Mouse (Mus musculus) intestine, embryonic 14.5 days (tissue): ENCODE measurements at regions not wholly inside any gene's neighbourhood (a gene's known extent, or its start where the extent isn't known, plus 50 kb on each side); places are given as distances from the start of the nearest gene placed in this dataset.
A peak's percentile ranks its signal among the peaks of the same experiment; 100 is the strongest.

Experiments used
- ATAC-seq: fragments of 200-750 bp; cut with Nextera tagmentation; replicated peaks from 2 replicates; pipeline ENCODE4 v1.8.0; 2017; ENCODE audit warnings: low read depth, moderate number of reproducible peaks, moderate TSS enrichment, moderate library complexity; ENCODE audit not compliant: low FRiP score, low TSS enrichment
- DNase-seq: peaks from one replicate; pipeline ENCODE4 v3.0.0-alpha.2; 2018; ENCODE audit warnings: low spot score
- H3K27ac ChIP-seq: fragments of 300-500 bp; sonication (generic); 2 replicates; pipeline ENCODE4 v1.5.1; 2014; ENCODE audit warnings: low read depth, mild to moderate bottlenecking, control low read depth
- H3K27me3 ChIP-seq: fragments of 300-500 bp; sonication (generic); replicated peaks from 2 replicates; pipeline ENCODE4 v1.6.1; 2014; ENCODE audit warnings: low read length, control low read depth; ENCODE audit not compliant: control insufficient read depth, insufficient read depth
- H3K36me3 ChIP-seq: fragments of 300-500 bp; sonication (generic); 2 replicates; pipeline ENCODE4 v1.6.1; 2014; ENCODE audit warnings: low read length, control low read depth; ENCODE audit not compliant: control insufficient read depth, insufficient read depth
- H3K4me1 ChIP-seq: fragments of 300-500 bp; sonication (generic); replicated peaks from 2 replicates; pipeline ENCODE4 v1.6.1; 2014; ENCODE audit warnings: low read length, control low read depth, mixed read lengths; ENCODE audit not compliant: control insufficient read depth, insufficient read depth
- H3K4me2 ChIP-seq: fragments of 300-500 bp; sonication (generic); 2 replicates; pipeline ENCODE4 v1.6.1; 2014; ENCODE audit warnings: low read length
- H3K4me3 ChIP-seq: fragments of 300-500 bp; sonication (generic); 2 replicates; pipeline ENCODE4 v1.5.1; 2014; ENCODE audit warnings: low read depth, low read length, control low read depth, mixed read lengths
- H3K9ac ChIP-seq: fragments of 300-500 bp; sonication (generic); 2 replicates; pipeline ENCODE4 v1.6.1; 2014; ENCODE audit warnings: mild to moderate bottlenecking, low read length
- H3K9me3 ChIP-seq: fragments of 300-500 bp; sonication (generic); 2 replicates; pipeline ENCODE4 v1.6.1; 2016; ENCODE audit warnings: low read length, control low read depth; ENCODE audit not compliant: control insufficient read depth
- WGBS: fragments of 180-500 bp; shearing (Covaris S2); extraction: QIAGEN DNeasy Blood & Tissue Kit; methylation state at CpG from one replicate; pipeline ENCODE4 v1.1.7; 2014; 5-methylcytosine and 5-hydroxymethylcytosine counted together

DNA sequence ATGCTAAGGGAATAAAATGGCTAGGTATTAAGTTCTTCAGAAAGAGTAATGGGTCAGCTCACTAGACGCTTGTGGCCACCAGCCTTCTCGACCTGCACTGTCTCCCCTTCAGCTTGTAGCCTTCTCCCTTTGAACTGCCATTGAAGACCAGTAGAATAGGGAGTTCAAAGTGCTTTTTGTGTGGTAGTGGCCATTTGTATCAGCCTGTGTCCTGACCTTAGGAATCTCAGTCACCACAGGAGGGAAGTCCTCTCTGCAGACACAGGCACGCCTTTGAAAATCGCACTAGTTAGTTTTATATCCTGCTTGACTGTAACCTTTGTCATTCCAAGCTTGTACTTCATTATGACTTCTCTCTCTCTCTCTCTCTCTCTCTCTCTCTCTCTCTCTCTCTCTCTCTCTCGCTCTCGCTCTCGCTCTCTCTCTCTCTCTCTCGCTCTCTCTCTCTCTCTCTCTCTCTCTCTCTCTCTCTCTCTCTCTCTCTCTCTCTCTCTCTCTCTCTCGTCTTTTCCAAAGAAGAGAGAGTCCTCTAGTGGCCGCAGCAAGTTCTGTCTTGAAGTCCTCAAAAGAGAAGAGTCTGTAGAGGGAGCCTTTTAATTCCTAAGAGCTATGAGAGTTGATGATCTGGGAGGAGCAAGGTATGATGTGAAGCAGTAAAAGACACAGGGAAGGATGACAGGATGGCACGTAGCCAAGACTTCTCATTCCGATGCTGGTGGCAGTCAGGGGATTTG, 147.6 kb upstream of the Usp25 start:
- Histone ChIP-seq H3K27me3 (no peaks in the 10 kb centered on the region), H3K9ac (no peak overlapping the region), H3K9me3 (no peaks in the 10 kb centered on the region), H3K27ac (no peak overlapping the region), H3K4me2 (peak overlapping the region; percentile 32), H3K36me3 (no peaks in the 10 kb centered on the region), H3K4me1 (no peaks in the 10 kb centered on the region), H3K4me3 (peak overlapping the region; percentile 6; the same call in 1 of the 2 replicates)
- DNase-seq (peak; percentile 61), ATAC-seq (peak; percentile 78; the same call in 1 of the 2 replicates)
- WGBS: 31% methylated on average over 7 of the region's 12 CpGs

DNA sequence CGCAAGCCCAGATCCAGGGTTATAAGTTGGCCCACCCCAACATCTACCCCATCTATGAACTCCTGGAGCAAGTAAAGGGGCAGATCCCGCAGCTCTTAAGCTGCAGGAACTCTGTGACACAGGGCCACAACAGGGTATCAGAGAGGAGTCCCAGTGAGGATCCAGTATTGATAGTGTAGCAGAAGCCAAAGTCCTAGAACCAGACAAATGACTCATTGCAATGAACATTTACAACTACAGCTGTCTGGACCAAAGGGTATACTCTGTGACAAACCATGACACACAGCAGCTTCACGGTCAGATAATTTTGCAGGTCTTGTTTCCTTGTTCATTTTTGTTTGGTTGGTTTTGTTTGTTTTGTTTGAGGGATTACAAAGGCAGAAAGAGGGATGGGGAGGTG, 149.1 kb upstream of the Usp25 start:
- H3K4me2 ChIP-seq: no peak overlapping the region
- H3K36me3 ChIP-seq: no peaks in the 10 kb centered on the region
- DNase-seq: no peak
- 95% methylated on average over 3 of the region's 3 CpGs for WGBS
- H3K27ac ChIP-seq: no peak overlapping the region
- no peak overlapping the region for H3K9ac ChIP-seq
- no peak overlapping the region for H3K4me3 ChIP-seq
- H3K27me3 ChIP-seq: no peaks in the 10 kb centered on the region
- H3K4me1 ChIP-seq: no peaks in the 10 kb centered on the region
- 0 out of 2 replicates have a peak, but pooled peaks have one; percentile 12 for ATAC-seq
- H3K9me3 ChIP-seq: no peaks in the 10 kb centered on the region

DNA sequence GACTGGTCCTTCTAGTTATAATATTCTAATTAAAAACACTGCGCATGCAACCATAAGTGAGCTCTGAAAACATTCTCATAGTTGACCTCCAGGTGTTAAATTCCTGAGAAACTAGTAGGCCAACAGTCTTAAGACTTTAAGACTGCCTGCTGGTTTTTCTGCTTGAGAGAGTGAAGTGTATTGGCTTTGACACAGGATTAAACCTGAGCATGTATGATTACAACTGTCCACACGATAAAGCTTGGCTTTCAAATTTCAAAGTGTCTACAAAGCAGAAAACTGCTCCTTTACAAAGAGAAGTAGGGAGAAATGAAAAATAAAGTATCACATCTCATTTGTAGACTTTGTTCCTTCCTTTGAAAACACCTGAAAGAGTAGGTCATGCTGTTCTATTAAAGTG, 157.7 kb upstream of the Usp25 start:
- H3K27me3 ChIP-seq: no peaks in the 10 kb centered on the region
- H3K27ac ChIP-seq: no peak overlapping the region
- no peaks in the 10 kb centered on the region for H3K9me3 ChIP-seq
- no peak overlapping the region for H3K4me2 ChIP-seq
- H3K36me3 ChIP-seq: no peaks in the 10 kb centered on the region
- H3K4me3 ChIP-seq: no peak overlapping the region
- WGBS: 91% methylated on average over 2 of the region's 2 CpGs
- H3K9ac ChIP-seq: no peak overlapping the region
- DNase-seq: no peak
- H3K4me1 ChIP-seq: no peaks in the 10 kb centered on the region
- no peak for ATAC-seq

DNA sequence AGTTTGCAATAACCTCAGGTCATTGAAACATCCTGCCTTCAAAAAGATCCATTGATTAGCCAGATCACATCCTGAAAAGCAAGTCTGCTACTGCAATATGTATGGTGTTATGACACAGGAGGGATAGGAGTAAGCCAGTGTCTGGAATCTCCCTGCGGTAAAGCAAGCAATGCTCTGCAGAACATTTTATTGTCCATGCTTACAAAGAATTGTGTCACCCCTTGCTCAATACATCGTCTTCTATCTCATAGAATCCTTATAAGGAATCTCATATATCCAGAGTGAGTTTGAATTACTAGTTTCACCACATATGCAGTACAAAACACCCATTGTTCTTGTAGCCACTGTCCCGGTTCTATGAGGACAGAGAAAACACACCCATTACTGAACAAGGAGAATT, 162.1 kb upstream of the Usp25 start:
- Histone ChIP-seq H3K27me3 (no peaks in the 10 kb centered on the region), H3K4me3 (no peak overlapping the region), H3K9me3 (no peaks in the 10 kb centered on the region), H3K27ac (no peak overlapping the region), H3K4me1 (no peaks in the 10 kb centered on the region), H3K9ac (no peak overlapping the region), H3K4me2 (no peak overlapping the region), H3K36me3 (no peaks in the 10 kb centered on the region)
- DNase-seq (no peak), ATAC-seq (no peak)
- WGBS: 66% methylated on average over 3 of the region's 3 CpGs

DNA sequence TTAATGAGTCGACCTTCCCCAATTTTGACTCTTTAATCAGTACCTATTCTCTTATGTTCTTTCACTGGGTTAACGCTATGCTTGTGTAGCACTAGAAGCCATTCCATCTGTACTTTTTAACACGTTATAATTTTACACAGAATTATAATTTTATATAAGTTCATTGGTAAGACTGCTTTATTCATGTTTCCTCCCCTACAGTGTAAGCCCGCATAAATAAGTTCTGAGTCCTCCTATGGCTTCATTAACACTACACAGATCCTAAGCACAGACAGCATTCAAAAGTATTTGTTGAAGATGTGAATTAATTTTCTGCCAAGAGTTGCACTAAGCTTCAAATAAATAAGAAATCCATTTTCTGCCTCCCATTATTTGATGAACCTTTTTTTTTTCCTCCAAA, 176.1 kb upstream of the Usp25 start:
- no peak overlapping the region for H3K4me3 ChIP-seq
- DNase-seq: no peak
- WGBS: 88% methylated on average over 4 of the region's 4 CpGs
- no peak overlapping the region for H3K9ac ChIP-seq
- H3K36me3 ChIP-seq: no peaks in the 10 kb centered on the region
- no peak overlapping the region for H3K4me2 ChIP-seq
- H3K4me1 ChIP-seq: no peaks in the 10 kb centered on the region
- H3K9me3 ChIP-seq: no peaks in the 10 kb centered on the region
- no peaks in the 10 kb centered on the region for H3K27me3 ChIP-seq
- ATAC-seq: no peak
- no peak overlapping the region for H3K27ac ChIP-seq

DNA sequence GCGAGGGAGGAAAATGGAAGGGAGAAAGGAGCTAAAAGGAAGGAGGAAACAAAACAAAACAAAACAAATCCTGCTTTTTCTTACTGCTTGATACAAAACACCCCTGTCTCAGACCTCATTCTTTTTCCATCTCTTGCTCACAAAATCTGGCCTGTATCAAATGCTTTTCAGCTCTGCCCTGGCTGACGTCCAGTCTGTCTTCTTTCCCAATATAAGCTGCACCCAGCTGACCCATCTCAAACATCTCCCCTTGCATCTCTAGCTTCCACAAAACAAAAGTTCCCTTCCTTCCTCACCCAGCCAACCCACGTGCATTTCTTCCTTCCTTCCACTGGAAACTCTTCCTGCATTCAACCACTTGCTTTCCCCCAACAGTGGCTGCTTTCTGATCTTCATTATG, 183.1 kb upstream of the Usp25 start:
- DNase-seq: no peak
- H3K27me3 ChIP-seq: no peaks in the 10 kb centered on the region
- H3K9ac ChIP-seq: no peak overlapping the region
- H3K36me3 ChIP-seq: no peaks in the 10 kb centered on the region
- peaks cover 6% of the 10 kb centered on the region; the same call in 1 of the 2 replicates for H3K9me3 ChIP-seq
- 0 out of 2 replicates have a peak, but pooled peaks cover 5% of the 10 kb centered on the region for H3K4me1 ChIP-seq
- no peak for ATAC-seq
- H3K27ac ChIP-seq: no peak overlapping the region
- H3K4me3 ChIP-seq: no peak overlapping the region
- WGBS: 42% methylated on average over 3 of the region's 3 CpGs
- H3K4me2 ChIP-seq: no peak overlapping the region

DNA sequence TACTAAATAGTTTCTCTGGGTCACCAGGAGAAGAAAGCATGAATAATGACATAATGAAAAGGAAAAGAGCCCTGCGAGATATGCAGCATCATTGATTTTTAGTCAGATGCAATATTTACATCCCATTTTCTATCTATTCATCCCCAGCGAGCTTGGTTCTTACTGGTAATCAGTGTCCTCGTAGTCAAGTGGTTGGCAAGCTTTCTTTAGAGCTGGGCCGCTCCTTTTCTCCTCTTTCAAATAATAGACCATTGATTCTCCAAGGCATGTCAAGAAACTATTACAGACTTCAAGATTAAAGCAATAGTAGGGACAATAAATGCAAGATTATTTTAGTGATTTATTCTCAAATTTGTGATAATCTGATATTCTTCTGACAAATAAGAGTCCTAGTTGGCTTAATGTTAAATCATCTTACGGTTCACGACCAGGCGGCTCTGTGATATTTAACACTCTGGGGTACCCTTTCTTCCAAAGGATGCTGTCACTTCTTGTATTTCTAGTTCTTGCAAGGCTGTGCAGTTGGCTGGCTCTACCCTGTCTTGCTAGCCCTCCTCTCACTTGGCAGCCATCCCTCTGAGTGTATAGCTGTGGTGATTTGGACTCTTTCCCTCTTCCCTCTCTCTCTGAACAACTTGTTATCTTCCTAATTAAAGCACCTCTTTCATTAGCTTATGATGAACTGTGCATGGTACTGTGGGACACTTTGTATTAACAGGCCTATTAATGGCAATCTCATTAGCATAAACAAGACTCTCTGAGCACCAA, 185.6 kb upstream of the Usp25 start:
- Histone ChIP-seq H3K36me3 (no peaks in the 10 kb centered on the region), H3K9me3 (peaks cover 6% of the 10 kb centered on the region; the same call in 1 of the 2 replicates), H3K4me3 (no peak overlapping the region), H3K4me1 (0 out of 2 replicates have a peak, but pooled peaks cover 5% of the 10 kb centered on the region), H3K9ac (no peak overlapping the region), H3K27ac (no peak overlapping the region), H3K27me3 (no peaks in the 10 kb centered on the region), H3K4me2 (no peak overlapping the region)
- no peak for ATAC-seq
- DNase-seq: no peak
- WGBS: 89% methylated on average over 7 of the region's 7 CpGs

DNA sequence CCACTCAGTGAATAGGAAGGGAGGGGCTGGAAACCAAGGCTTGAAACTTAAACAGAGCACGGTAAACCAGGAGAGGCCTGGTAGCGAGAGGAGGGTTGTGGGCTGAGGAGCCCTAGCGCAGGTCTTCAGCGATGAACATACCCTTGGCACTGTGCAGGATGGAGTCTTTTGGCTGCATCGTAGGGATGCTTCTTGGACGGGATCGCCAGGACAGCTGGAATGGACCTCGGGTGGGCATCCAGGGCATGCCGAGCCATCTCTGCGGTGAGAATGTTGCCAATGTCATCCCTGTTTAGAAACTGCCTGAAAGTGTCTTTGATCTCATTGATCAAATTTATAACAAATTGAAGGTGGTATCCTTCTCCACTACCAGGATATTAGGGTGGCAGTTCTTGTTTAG, 192.2 kb upstream of the Usp25 start:
- Histone ChIP-seq H3K4me1 (no peaks in the 10 kb centered on the region), H3K4me2 (no peak overlapping the region), H3K9me3 (peaks cover 5% of the 10 kb centered on the region; the same call in 1 of the 2 replicates), H3K36me3 (no peaks in the 10 kb centered on the region), H3K9ac (no peak overlapping the region), H3K27ac (no peak overlapping the region), H3K4me3 (no peak overlapping the region), H3K27me3 (no peaks in the 10 kb centered on the region)
- no peak for ATAC-seq
- 94% methylated on average over 10 of the region's 10 CpGs for WGBS
- DNase-seq: no peak
